Mouse (Mus musculus) brain, embryonic 14.5 days (tissue): Measurements from ENCODE around the gene Srrm2.

Experiments used
- CTCF ChIP-seq: fragments of 200-500 bp; IDR thresholded peaks from 2 replicates; pipeline ENCODE4 v1.5.1; 2012; ENCODE audit warnings: inconsistent platforms, mild to moderate bottlenecking, moderate library complexity, borderline replicate concordance; ENCODE audit not compliant: insufficient read depth, insufficient read length; ENCODE audit errors: extremely low read depth
- POLR2A ChIP-seq: fragments of 200-500 bp; IDR thresholded peaks from 2 replicates; pipeline ENCODE4 v1.6.1; 2012; ENCODE audit warnings: mild to moderate bottlenecking, inconsistent platforms, borderline replicate concordance; ENCODE audit not compliant: poor library complexity, insufficient read depth, insufficient read length, severe bottlenecking; ENCODE audit errors: extremely low read depth

DNA sequence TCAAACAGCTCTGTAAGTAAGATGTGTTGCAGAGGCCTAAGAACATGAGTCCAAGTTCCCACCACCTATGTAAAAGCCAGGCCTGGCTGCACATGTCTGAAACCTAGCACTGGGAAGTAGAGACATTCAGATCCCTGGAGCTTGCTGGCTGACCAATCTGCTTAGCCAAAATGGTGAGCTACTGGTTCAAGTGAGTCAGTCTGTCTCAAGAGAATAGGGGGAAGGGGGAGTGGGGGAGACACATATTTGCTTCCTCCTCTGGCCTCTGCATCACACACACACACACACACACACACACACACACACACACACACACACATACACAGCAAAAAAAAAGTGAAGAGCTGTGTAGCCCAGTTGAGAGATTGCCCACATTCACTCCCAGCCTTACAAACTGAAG is 7.0 kb upstream of the Srrm2 start:
- TF ChIP-seq CTCF (no peak), POLR2A (no peak)
